Mouse (Mus musculus) G1E (cell line): ENCODE measurements around the gene Pwwp2a.

ENCODE experiments used
- CTCF ChIP-seq: IDR thresholded peaks from 2 replicates; pipeline ENCODE4 v1.5.1; 2012; ENCODE audit warnings: low read depth, low read length, inconsistent platforms, mixed read lengths
- GATA1 ChIP-seq: IDR thresholded peaks from 2 replicates; pipeline ENCODE4 v1.6.1; 2012; ENCODE audit warnings: borderline replicate concordance, low read length, inconsistent platforms, mixed read lengths

- TF ChIP-seq CTCF, result peak; percentile 29
- no peak for TF ChIP-seq GATA1
Measured at GRCm38 (mm10) chr11:43766922-43767648, 85.3 kb downstream of the Pwwp2a start.
